Mouse (Mus musculus): ENCODE measurements around the gene Myoz2. TPM values are rescaled to one million over a fixed set of nuclear protein-coding genes. Genes with fewer than 3 reads are reported as not detected.

Gene Myoz2
- polyA plus RNA-seq, 1 experiment = not detected

DNA sequence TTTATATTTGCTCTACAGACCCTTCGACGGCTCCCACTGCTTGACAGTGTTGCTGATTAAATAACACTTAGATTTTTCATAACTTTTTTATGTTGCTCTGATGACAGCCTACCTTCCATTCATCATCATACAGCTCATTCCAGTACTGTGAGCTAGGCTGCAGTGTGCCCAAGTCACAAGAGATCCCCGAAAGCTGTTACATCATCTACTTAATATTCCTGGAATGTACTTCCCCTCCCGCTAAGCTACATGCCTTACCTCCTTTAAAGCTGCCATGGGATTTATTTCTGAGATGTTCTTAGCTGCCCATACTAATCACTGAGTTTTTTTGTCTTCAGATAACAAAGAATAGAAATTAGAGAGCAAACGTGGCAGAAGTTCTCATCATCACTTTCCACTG, 19.4 kb upstream of the Myoz2 start:
- Histone ChIP-seq H3K4me3 (ENCODE audit: extremely low read depth, insufficient read depth, insufficient read length) (no peak overlapping the region), H3K4me1 (ENCODE audit: control insufficient read depth, insufficient read depth, insufficient read length) (no peaks in the 10 kb centered on the region), H3K27ac (ENCODE audit: insufficient read depth, low read length) (no peak overlapping the region), H3K27me3 (ENCODE audit: control insufficient read depth, insufficient read depth, low read length) (no peaks in the 10 kb centered on the region), H3K36me3 (ENCODE audit: control insufficient read depth, insufficient read depth, low read length) (no peaks in the 10 kb centered on the region)
- 88% methylated on average over 5 of the region's 5 CpGs for WGBS
- no peak for TF ChIP-seq POLR2A (IDR thresholded peaks at IDR 0.05; ENCODE audit: low read depth, low read length)
- no peak for TF ChIP-seq CTCF (IDR thresholded peaks at IDR 0.05; ENCODE audit: extremely low read depth, insufficient read depth, insufficient read length, insufficient replicate concordance)
- DNase-seq (ENCODE audit: low read depth in 1 of 2, low spot score in 2 of 2) = no peak

DNA sequence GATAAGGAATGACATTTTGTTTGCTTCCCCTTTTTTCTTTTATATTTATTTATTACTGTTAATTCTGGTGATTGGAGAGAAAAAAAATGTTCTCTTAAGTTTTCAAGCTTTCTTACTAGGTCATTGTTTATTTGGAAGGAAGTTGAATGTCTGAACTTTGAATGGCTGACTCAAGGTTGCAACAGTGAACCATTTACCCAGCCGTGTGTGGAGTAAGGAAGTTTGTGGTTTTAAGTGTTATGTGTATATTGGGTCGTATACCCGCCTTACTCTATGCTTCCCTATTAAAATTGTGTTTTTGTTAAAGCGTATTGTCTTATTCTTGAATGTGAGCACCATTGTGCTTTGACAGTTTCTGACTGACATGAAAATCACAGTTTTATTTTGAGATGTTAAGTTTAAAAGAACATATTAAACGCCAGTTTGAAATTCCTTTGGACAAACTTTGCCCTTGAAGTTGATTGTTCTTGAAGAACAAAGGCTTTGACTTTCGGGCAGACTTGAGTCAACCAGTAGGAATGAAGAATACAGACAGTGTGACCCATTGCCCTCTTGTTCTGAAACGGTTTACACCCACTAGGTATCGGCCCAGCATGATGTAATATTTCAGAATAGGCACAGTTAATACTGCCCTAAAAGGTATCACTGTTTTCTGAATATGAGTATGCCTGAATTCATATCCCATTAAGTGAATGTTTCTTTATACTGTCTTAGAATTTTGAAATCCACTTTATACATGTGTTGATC, 18.6 kb upstream of the Myoz2 start:
- H3K4me3 ChIP-seq (ENCODE audit: extremely low read depth, insufficient read depth, insufficient read length) = no peak overlapping the region
- H3K4me1 ChIP-seq (ENCODE audit: control insufficient read depth, insufficient read depth, insufficient read length) = no peaks in the 10 kb centered on the region
- no peaks in the 10 kb centered on the region for H3K36me3 ChIP-seq (ENCODE audit: control insufficient read depth, insufficient read depth, low read length)
- TF ChIP-seq POLR2A (IDR thresholded peaks at IDR 0.05; ENCODE audit: low read depth, low read length) (no peak), CTCF (IDR thresholded peaks at IDR 0.05; ENCODE audit: extremely low read depth, insufficient read depth, insufficient read length, insufficient replicate concordance) (no peak)
- H3K27ac ChIP-seq (ENCODE audit: insufficient read depth, low read length) = no peak overlapping the region
- DNase-seq (ENCODE audit: low read depth in 1 of 2, low spot score in 2 of 2) = no peak
- H3K27me3 ChIP-seq (ENCODE audit: control insufficient read depth, insufficient read depth, low read length) = no peaks in the 10 kb centered on the region
- WGBS = 40% methylated on average over 8 of the region's 8 CpGs

DNA sequence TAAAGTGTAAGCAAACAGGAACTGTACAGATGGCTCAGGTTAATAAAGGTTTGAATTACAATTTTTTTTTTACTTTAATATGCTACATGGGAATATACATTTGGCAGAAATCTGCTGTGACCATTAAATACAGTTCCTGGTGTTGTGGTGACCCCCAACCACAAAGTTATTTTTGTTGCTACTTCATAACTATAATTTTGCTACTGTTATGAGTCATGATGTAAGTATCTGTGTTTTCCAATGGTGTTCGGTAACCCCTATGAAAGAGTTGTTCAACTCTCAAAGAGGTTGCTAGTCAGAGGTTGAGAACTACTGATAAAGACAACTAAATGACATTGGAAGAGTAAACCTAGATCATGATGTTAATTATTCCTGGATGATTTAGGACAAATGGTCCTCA, 7.5 kb upstream of the Myoz2 start:
- Histone ChIP-seq H3K27ac (ENCODE audit: insufficient read depth, low read length) (no peak overlapping the region), H3K4me1 (ENCODE audit: control insufficient read depth, insufficient read depth, insufficient read length) (no peaks in the 10 kb centered on the region), H3K36me3 (ENCODE audit: control insufficient read depth, insufficient read depth, low read length) (no peaks in the 10 kb centered on the region), H3K4me3 (ENCODE audit: extremely low read depth, insufficient read depth, insufficient read length) (no peak overlapping the region), H3K27me3 (ENCODE audit: control insufficient read depth, insufficient read depth, low read length) (no peaks in the 10 kb centered on the region)
- TF ChIP-seq POLR2A (IDR thresholded peaks at IDR 0.05; ENCODE audit: low read depth, low read length) (no peak), CTCF (IDR thresholded peaks at IDR 0.05; ENCODE audit: extremely low read depth, insufficient read depth, insufficient read length, insufficient replicate concordance) (no peak)
- DNase-seq (ENCODE audit: low read depth in 1 of 2, low spot score in 2 of 2) = no peak
- WGBS = 92% methylated on average over 1 of the region's 1 CpGs

DNA sequence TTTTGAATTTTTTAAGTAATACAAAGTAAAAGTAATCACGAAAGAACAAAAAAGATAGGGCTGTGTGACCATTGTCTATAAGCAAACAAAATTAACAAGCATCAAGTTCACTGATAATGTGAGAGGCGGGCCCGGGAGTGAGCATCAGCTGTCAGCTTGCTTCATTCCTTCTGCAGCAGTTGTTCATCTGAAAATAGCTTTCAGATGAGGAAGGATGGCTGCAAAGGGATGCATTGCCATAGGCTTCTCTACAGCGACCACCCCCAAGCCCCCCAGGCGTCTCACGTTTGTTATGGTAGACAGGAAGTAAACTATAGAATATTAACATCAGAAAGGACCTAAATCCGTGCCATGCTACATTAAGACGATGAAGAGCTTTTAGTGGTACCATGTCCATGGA, 1.0 kb downstream of the Myoz2 start:
- WGBS = 93% methylated on average over 8 of the region's 8 CpGs
- Histone ChIP-seq H3K27ac (ENCODE audit: insufficient read depth, low read length) (no peak overlapping the region), H3K4me1 (ENCODE audit: control insufficient read depth, insufficient read depth, insufficient read length) (no peaks in the 10 kb centered on the region), H3K4me3 (ENCODE audit: extremely low read depth, insufficient read depth, insufficient read length) (no peak overlapping the region), H3K36me3 (ENCODE audit: control insufficient read depth, insufficient read depth, low read length) (no peaks in the 10 kb centered on the region), H3K27me3 (ENCODE audit: control insufficient read depth, insufficient read depth, low read length) (no peaks in the 10 kb centered on the region)
- TF ChIP-seq POLR2A (IDR thresholded peaks at IDR 0.05; ENCODE audit: low read depth, low read length) = no peak
- TF ChIP-seq CTCF (IDR thresholded peaks at IDR 0.05; ENCODE audit: extremely low read depth, insufficient read depth, insufficient read length, insufficient replicate concordance) = no peak
- no peak for DNase-seq (ENCODE audit: low read depth in 1 of 2, low spot score in 2 of 2)

DNA sequence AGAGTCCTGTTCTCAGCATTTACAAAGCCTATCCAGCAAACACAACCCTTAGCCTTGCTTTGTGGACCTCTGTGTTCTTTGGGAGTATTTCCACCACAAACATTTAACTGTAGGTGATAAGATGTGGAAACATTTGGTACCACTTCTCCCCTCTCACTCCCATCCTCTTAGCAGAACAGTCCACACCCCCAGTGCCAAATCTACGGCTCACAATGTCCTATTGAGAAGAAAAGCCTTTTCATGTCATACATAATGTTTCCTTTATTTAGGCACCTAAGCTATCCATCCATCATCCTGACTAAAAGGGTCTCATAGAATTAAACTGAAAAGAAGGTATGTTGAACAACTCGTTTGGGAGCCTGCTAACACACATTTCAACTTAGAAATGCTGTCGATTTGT, 9.2 kb downstream of the Myoz2 start:
- TF ChIP-seq POLR2A (IDR thresholded peaks at IDR 0.05; ENCODE audit: low read depth, low read length) (no peak), CTCF (IDR thresholded peaks at IDR 0.05; ENCODE audit: extremely low read depth, insufficient read depth, insufficient read length, insufficient replicate concordance) (no peak)
- no peak overlapping the region for H3K27ac ChIP-seq (ENCODE audit: insufficient read depth, low read length)
- no peaks in the 10 kb centered on the region for H3K4me1 ChIP-seq (ENCODE audit: control insufficient read depth, insufficient read depth, insufficient read length)
- H3K27me3 ChIP-seq (ENCODE audit: control insufficient read depth, insufficient read depth, low read length) = no peaks in the 10 kb centered on the region
- no peaks in the 10 kb centered on the region for H3K36me3 ChIP-seq (ENCODE audit: control insufficient read depth, insufficient read depth, low read length)
- WGBS = 86% methylated on average over 3 of the region's 3 CpGs
- no peak overlapping the region for H3K4me3 ChIP-seq (ENCODE audit: extremely low read depth, insufficient read depth, insufficient read length)
- DNase-seq (ENCODE audit: low read depth in 1 of 2, low spot score in 2 of 2) = no peak

DNA sequence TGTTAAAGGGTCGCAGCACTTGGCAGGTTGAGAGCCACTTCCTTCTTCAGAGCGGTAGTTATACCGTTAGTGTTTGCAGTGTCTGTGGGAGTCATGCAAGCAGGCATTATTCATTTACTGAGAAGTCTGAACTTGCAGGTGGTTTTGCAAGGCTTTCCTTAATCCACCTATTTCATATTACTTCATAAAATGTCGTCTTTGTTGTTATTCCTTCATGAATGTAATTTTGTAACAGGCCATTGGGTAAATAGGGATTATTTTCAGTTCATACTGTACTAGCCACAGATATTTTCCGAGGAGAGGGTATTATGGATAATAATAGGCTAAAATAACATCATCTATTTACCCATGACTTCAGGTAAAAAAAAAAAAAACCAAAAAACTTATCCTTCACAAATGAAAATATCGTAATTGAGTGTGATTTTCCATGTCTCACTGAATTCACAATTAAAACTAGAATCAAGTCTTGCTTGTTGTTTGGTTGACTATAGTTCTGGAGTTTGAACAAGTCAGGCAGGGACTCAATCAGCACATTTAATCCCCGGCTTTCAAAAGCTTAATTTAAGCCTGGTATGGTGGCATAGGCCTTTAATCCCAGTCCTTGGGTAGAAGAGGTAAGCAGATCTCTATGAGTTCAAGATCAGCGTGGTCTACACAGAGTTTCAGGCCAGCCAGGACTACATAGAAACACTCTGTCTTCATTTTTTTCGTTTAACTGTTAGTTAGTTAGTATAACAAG, 10.2 kb downstream of the Myoz2 start:
- H3K27me3 ChIP-seq (ENCODE audit: control insufficient read depth, insufficient read depth, low read length) = no peaks in the 10 kb centered on the region
- H3K36me3 ChIP-seq (ENCODE audit: control insufficient read depth, insufficient read depth, low read length) = no peaks in the 10 kb centered on the region
- TF ChIP-seq CTCF (IDR thresholded peaks at IDR 0.05; ENCODE audit: extremely low read depth, insufficient read depth, insufficient read length, insufficient replicate concordance) (no peak), POLR2A (IDR thresholded peaks at IDR 0.05; ENCODE audit: low read depth, low read length) (no peak)
- DNase-seq (ENCODE audit: low read depth in 1 of 2, low spot score in 2 of 2) = no peak
- no peak overlapping the region for H3K4me3 ChIP-seq (ENCODE audit: extremely low read depth, insufficient read depth, insufficient read length)
- WGBS = 65% methylated on average over 9 of the region's 9 CpGs
- H3K4me1 ChIP-seq (ENCODE audit: control insufficient read depth, insufficient read depth, insufficient read length) = no peaks in the 10 kb centered on the region
- no peak overlapping the region for H3K27ac ChIP-seq (ENCODE audit: insufficient read depth, low read length)

DNA sequence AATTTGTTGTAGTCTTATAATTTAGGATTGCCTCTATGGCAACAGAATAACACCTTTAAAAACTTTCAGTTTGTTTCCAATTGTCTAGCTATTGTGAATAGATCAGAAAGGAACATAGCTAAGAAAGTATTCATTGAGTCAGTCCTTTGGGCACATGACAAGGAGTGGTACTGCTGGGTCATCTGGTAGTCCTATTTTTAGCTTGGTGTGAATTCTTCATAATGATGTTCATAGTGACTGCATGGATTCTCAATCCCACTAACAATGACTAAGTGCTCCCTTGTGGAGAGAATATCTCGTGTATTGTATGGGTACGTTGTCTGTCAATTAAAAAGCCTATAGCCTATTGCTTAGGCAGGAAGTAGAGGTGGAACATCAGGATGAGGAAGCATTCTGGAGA, 16.0 kb downstream of the Myoz2 start:
- Histone ChIP-seq H3K27ac (ENCODE audit: insufficient read depth, low read length) (no peak overlapping the region), H3K27me3 (ENCODE audit: control insufficient read depth, insufficient read depth, low read length) (no peaks in the 10 kb centered on the region), H3K36me3 (ENCODE audit: control insufficient read depth, insufficient read depth, low read length) (no peaks in the 10 kb centered on the region), H3K4me1 (ENCODE audit: control insufficient read depth, insufficient read depth, insufficient read length) (no peaks in the 10 kb centered on the region), H3K4me3 (ENCODE audit: extremely low read depth, insufficient read depth, insufficient read length) (no peak overlapping the region)
- no peak for DNase-seq (ENCODE audit: low read depth in 1 of 2, low spot score in 2 of 2)
- TF ChIP-seq POLR2A (IDR thresholded peaks at IDR 0.05; ENCODE audit: low read depth, low read length) (no peak), CTCF (IDR thresholded peaks at IDR 0.05; ENCODE audit: extremely low read depth, insufficient read depth, insufficient read length, insufficient replicate concordance) (no peak)
- 84% methylated on average over 2 of the region's 2 CpGs for WGBS

Data from spleen, adult 2 months (tissue).